Mouse (Mus musculus) adrenal gland, adult (tissue): ENCODE results near the gene Vav2.

Experiments used
- DNase-seq, 2 experiments: peaks; one replicate each; pipeline ENCODE4 v3.0.0; 2022 to 2023; ENCODE audit warnings: low spot score in 1 of 2; ENCODE audit not compliant: inconsistent age in 2 of 2

Vav2 gene

DNA sequence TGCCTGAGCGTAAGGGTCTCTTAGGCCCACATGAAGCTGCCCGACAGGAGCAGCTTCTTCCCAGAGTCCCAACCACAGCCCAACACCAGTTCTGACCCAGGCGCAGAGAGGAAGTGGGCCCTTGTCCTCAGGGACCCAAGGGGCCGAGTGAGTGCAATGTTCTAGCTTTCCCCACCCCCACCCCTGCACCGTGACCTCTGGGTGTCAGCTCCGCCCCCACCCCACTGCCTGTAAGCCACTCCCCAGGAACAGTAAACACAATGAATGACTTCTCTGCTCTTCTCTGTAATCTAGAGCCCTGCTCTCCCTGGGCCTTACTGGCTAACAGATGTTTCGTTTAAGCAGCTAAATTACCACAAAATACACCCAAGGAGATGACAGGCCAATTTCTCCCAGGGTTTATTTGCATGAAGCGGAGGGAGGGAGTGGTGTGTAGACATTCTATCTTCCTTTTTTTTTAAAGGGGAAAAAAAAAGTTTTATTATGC is 15.1 kb downstream of the Vav2 start:
- peak in 1 of 2 experiments; percentile 37 for DNase-seq

DNA sequence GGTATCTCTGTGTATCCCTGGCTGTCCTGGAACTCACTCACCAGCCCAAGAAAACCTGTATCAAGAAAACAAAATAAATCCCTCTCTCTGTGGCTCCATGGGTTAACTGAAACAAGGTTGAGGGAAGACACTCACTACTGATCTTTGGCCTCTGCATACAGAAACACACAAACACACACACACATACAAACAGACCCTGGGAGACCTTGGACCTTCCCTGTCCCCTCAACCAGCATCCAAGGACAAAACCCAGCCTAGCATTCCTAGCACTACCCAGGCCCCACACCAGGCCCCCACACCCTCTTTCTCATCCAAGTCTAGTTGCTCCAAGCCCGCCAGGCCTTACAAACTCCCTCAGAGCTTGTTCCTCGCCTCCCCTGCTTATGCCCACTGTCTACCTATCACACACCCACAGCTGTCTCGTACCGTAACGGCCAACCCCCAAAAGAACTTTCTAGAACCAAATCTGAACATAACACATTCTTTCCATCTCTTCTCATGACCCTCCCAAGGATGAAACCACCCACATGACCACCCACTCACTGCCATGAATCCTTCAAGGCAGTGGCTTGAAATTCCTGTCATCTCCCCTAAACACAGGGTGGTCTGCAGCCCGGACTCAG is 16.2 kb downstream of the Vav2 start:
- DNase-seq, result peak in 1 of 2 experiments; percentile 36

DNA sequence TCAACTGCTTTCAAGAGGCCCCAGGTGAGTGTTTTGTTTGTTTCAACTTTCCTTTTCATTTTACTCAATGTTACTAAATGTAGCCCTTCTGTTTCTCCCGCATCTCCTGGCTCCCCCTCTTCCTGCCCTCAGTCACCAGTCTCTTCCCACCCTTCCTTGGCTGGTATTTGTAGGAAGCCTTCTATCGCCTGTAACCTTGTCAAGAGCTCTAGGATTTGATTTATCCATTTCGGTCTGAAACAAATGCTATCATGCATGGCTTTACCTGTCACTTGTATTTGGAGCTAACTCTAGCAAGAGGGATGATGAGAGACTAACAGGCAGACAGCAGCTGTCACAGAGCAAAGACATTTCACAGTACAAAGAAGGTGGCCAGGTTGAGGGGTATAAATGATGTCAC is 18.6 kb downstream of the Vav2 start:
- peak in 1 of 2 experiments; percentile 35 for DNase-seq

DNA sequence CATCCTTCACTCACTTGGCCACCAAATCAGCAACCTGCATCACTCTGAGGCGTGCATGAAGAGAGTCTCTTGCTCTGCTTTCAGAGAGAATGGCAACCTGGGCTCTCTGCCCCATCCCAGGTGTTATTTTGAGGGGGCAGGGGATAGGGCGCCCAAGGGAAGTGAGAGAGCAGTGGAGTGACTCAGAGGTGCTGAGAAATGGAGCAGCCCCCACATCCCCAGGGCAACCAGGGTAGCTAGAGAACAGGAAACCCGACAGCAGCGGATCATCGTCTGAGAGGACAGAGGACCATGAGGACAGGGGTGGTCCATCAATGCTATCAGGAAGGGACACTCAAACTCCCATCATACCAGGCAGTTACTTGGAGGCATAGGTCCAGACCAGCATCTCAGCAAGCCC is 19.9 kb downstream of the Vav2 start:
- peak in 1 of 2 experiments; percentile 43 for DNase-seq

DNA sequence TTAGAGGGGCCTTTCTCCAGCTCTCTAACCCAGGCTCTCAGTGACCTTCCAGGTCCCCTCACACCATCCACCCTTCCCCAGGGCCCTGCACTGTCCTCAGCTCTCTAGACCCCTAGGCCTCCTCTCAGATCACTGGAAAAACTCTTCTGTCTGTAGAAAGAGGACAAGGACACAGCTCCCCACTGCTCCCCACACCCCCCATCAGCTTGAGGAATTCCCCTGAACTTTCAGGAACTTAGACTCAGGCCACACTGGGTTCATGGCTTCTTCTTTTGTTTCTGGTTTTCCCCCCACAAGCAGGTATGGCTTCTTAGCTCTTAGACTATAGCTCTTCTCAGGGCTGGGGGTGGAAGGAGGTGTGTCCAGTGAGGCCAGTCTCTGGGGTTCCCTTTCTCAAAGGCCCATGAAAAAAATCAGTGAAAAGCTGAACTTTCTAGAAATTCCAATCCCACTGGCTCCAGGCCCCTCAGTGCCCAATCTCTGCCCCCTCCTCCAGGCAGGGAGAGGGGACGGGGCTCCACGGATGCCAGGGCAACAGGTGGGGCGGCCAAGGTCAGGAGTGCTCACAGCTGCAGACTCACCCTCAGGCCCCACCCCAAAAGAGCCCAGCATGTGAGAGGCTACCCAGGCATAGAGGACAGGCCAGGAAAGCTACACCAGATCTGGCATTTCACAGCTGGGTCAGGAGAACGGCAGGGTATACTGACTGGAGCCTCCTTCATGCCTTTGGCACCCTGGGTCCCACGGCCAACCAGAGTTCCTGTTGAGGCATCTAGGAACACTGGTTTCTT is 21.5 kb downstream of the Vav2 start:
- peak in 1 of 2 experiments; percentile 86 for DNase-seq

DNA sequence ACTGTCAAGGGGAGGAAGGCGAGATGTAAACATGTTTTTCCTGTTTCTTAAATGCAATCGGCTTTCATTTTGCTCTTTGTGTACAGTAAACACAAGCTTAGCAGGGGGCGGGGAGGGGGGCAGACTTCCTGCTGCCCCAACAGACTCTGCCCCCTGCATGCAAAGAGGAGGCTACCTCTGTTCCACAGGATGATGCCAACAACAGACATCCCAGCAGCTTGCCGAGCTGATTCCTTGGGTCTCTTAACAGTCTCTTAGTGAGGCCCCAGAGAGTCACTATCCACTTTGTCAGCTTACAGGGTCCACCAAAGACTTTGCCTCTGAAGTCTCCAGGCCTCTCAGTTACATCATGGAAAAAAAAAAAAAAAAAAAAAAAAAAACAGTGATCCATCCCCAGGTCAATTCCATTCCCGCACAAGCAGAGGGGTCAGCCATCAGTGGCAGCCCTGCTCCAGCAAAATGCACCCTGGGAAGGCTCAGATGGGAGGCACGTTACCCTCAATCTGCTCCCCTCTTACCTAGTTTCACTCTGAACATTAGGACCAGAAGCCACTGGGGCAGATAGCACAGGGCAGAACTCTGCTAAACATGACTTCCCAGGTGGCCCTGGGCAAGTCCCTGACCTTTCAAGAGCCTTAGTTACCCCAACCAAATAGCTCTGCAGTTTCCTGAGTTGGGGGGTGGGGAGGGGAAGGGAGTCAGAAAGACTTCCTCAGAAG is 22.3 kb downstream of the Vav2 start:
- DNase-seq, result peak in 1 of 2 experiments; percentile 51

DNA sequence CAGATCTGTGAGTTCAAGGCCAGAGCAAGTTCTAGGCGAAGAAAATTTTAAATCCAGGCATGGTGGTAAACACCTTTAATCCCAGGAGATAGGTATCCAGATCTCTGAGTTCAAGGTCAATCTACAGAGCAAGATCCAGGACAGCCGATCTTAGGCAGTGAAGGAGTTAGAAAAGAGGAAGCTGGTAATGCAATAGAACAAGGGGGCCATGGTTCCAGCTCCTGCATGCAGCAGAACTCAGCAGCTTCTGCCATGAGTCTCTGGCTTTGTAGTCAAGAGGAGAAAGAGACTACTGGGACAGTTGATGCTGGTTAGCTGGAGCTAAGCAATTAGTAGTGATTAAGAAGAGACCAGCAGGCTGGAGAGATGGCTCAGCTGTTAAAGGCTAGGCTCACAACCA is 25.3 kb downstream of the Vav2 start:
- DNase-seq, result no peak

DNA sequence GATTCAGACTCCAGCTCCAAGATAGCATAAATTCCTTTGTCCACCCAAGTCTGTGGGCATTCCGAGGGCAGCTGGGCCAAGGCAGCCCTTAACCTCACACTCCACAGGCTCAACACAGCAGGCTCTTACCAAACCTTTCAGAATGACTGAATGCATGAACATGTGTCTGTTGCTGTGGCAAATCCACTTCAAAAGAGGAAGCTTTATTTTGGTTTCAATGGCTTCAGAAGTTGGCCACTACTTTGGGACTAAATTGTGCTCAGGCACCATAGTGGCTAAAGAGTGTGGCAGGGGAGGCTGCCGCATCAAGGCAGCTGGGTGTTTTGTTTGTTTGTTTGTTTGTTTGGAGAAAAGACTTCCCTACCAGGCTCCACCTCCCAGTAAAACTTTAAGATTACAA is 26.8 kb downstream of the Vav2 start:
- no peak for DNase-seq

DNA sequence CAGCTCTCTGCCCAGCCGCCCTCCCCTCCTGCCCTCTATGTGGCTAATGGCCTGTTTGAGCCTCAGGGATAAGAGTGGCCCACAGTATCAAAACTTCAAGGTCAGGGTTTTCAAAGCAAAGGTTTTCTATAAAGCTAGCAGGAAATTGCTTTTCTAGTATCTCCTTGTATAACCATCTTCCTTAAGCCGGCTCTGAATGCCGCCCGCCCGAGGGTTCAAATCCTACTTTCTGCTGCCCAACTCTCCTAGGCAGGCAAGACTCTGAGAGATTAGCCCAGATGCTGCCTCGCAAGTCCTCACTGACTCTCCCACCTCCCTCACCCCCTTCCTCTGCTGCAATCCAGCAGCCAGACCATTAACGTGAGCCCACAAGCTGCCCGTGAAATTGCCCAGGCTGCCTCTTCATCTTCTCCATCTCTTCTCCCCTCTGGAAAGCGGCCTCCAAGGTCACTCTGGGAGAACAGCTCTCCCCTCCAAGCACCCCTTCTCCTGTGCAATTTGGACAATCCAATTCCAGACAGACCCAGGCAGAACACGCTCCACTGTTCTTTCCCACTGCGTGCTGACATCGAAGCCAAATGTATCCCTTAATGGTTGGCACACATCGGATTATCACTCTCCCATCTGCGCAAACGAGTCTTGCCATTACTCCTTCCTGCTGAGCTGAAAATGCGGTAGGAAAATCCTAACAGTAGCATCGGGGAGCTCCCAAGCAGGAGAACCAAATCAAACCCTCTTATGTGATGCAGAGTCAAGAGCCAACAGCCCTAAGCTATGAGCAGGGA is 30.0 kb downstream of the Vav2 start:
- DNase-seq, result peak in 1 of 2 experiments; percentile 40

DNA sequence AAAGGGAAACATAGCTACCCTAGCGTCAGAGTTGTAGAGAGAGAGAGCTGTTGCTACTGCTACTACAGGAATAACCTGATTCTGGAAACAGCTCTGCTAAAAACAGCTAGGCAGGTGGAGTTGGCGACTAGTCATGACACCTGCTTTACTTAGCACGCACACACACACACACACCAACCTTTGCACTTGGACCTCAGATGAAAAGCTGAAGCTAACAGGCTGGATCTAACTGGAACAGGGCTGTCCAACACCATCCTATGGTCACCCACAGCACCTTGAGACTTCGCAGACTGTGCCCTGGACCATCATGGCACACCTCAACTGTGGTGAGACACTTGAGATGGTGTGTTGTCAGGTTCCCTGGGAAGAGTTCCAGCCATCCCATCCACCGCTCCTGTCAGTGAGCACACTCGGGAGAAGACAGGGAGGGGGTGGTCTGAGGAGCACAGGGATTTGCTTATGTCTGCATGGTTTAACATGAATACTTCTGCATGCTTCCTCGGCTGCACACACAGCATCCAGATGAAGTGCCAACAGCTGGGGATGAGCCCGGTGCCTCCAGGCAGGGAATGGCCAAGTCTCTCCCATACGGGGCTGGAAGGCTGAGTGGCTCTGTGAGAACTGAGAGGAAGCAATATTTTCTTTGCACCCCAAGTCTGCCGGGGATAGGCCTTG is 32.5 kb downstream of the Vav2 start:
- DNase-seq, result no peak

DNA sequence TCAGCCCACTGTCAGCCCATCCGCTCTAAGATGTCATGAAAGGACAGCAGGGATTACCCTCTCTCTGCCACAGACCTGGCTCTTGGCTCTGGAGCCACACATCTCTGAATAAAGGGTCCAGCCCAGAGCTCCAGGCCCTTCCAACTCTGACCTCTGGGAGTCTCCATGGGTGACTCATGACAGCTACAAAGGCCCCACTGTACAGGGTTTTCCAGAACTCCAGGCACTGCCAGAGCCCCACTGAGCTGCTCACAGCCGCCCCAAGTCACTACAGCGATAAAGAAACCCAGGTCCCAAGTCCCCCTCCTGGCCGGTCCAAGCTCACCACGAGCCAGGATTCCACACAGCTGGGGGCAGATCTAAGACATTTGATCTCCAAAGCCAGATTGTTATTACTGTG is 34.6 kb downstream of the Vav2 start:
- peak; percentile 61 to 75 for DNase-seq

DNA sequence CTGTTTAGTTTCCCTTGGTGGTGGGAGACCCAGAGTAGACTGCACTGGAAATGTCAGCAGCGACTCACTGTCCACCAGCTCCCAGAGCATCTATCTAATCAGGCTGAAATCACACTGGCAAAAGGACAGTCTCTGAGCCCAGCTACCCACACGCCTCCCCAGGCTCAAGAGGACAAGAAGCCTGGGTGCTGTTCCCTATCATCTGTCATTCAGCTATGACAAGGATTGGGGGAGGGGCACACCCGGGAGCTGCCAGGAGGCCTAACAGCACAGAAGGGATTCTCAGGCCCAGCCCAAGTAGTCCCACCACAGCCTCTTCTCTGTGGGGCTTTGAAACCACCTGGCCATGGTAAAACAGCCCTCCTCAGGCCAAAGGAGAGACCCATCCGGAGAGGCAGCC is 36.1 kb downstream of the Vav2 start:
- DNase-seq, result peak; percentile 63 to 76

DNA sequence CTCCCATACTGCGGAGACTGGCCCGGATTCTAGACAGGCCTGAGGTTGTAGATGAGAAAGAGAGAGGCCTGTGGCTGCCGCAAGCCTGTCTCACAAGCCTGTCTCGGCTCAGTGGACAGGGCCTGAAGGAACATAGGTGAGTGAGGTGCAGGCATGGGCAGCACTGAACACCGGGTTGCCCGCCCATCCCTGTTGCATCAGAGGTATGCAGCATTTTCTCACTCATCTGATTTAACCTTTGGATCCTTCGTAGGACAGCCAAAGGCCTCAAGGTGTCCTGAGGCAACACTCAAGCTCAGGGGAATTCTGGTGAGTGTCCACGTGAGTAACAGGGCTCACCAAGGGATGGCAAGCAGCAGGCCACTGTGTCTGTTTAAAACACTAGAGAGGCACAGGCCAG is 36.5 kb downstream of the Vav2 start:
- DNase-seq, result no peak

DNA sequence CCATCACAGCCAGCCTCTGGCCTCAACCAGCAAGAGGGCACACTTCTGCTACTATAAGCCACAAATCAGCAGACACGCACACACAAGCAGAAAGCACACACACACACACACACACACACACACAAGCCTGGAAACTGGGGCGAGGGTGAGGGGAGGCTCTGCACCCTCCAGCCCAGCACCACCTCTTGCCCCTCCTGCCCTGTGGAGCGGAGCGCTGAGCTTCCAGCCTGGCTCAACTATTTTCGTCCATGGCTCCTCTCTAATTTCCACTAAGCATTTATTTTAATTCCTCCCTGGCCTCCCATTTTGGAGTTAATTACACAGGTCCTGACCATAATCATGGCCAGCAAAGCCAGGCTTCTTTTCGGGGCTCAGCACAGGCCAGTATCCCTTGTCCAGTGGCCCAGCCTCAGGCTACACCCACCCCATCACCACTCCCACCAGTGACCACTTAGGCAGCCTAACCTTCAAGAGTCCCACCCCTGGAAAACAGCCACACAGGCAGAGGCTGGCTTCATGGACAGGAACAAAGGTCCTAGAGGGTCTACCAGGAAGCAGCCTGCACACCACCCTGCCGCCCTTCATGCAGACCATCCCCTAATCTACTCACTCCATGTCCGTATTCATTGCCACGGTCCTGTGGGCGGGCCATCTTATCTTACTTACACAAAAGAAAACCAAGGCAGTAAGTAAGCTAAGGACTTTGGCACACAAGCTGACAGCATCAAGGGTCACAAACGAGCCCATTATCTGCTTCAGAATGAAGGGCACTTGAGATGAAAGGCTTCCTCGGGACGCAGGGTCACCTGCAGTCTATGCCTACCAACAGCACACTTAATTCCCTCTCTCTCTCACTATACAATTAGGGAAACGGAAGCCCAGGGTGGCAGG is 37.3 kb downstream of the Vav2 start:
- peak in 1 of 2 experiments; percentile 35 for DNase-seq

DNA sequence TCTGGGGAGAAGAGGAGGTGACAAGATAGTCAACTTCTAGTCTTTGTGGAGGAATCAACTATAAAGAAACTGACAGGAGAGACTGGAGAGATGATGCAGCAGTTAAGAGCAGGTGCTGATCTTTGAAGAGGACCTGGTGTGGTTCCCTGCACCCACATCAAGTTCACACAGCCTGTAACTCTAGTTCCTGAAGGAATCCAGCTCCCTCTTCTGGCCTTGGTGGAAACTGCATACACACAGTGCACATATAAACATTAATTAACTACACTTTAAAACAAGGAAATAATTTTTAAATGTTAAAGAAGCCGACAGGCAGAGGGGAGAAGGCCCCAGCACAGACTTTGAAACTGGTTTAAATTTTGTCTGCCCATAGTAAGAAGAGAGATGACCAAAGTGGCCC is 39.6 kb downstream of the Vav2 start:
- no peak for DNase-seq

DNA sequence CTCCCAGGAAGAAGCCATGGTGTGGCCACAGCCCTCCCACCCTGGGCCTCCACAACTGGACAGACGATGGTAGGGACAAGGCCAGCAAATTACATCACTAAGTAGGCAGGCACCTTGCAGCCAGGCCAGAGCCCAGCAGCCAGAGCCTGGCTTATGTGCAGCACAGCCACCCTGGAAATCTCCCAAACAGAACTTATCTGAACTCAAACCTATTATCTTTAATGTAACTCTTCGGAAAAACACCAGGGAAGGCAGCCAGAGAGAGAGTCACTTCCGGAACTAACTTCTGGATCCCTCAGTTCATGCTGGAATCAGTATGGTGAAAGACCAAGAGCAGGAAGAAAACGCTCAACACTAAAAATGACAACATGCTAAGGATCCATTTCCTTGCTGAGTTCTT is 45.1 kb downstream of the Vav2 start:
- peak; percentile 70 to 88 for DNase-seq

DNA sequence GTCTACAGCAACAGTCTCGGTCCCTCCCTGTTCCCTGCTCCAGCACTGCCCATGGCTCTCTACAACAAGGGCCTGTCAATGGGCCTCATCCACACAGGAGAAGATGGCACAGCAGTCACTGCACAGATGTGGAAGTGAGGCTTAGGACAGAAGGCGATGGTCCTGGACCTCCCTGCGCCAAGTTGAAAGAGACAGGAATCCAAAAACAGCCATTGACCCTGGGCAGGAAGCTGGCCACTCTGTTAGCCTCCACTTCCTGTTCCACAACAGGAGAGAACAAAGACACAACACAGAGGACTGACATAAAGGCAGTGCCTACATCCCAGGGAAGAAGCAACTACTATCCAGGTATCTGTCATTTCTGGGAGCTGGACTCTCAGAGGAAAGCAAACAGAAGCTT is 45.6 kb downstream of the Vav2 start:
- no peak for DNase-seq

DNA sequence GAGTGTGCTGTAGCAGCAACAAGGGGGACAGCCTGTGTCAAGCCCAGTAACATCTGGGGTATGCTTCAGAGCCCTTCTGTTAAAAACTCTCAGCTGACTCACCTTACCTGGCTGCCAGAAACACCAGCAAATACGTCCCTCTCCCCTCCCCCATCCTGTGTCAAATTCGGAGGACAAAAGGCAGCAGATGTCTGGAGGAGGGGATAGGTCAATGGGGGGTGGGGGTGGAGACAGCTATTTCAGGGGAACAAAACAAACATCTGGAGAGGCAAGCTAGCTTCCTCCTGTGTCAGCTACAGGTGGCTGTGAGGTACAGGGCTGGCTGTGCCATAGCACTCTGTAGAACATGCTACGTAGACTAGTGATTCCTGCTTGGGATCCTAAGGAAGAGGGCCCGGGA is 49.0 kb downstream of the Vav2 start:
- no peak for DNase-seq

DNA sequence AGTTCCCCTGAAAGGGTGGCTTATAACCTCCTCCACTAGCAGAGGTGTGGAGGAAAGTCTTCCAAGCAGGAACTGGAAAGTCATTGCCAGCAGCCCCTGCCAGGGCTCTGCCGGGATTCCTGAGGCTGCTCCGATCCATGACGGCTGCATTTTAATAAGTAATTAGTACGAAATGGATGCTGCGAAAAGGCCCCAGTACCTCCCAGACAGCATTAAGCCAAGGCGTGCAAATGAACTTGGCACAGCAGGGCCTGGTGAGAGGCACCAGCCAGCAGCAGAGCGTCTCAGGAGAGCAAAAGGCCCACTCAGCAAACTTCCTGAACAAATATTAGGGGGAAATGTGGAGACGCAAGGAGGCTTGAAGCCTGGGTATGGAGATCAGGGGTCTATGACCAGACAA is 49.7 kb downstream of the Vav2 start:
- no peak for DNase-seq

DNA sequence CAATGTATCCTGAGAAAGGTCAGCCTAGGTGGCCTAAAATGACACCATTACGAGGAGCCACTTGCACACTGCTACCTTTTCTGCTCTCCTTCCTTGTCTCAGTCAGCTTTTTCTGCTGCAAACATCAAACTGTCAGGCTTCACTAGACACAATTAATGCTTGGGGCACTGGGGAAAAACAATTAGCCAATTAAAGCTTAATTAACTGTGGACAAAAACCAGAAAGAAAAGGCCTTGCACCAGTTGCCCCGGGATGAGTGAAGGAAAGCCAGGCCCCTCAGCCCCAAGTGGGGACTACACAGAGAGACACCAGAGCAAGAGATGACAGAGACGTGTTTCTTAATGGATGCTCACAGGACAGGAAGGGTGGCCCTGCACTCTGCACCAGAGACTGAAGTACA is 51.7 kb downstream of the Vav2 start:
- DNase-seq, result no peak
